Mouse (Mus musculus) heart, postnatal 36 days (tissue): ENCODE results near the gene Tmed10. TPM values are rescaled to one million over a fixed set of nuclear protein-coding genes. Genes with fewer than 3 reads are reported as not detected.

Experiments used
- DNase-seq, 2 experiments: peaks; one replicate each; pipeline ENCODE4 v3.0.0; 2021 to 2022
- intact Hi-C: fragments of 180-260 bp; cut with DNase I; formaldehyde crosslinking; loops from one replicate; pipeline ENCODE4 v1.15.1; 2025
- total RNA-seq, 2 experiments: library from RNA; stranded (reverse); gene quantifications; 2 replicates each; pipeline ENCODE4 v1.2.3; 2021

Gene Tmed10
- total RNA-seq, 2 experiments from 2014 or later, result 158 to 175 TPM

DNA sequence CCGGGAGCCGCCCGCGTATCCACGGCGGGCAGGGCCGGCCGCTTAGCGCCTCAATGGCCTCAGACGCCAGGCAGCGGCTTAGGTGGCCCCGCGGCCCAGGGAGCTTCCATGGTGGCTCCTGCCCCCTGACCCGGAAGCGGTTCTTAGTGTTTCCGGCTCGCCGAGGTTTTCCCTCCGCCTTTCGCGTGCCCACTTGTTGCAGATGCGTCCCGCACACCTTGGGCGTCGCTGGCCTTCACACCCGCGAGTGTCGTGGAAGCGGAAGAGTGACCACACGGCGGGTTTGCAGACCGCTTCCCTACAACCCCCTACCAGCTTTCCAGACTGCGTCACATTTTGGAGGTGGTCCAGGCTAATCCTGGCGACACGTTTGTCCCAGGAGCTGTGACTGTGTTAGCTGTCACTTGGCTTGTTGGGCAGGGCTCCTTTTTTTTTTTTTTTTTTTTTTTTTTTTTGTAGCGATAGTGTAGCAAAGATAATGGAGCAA is 35.4 kb downstream of the Tmed10 start, which contains the start of gene Nek9:
Gene Nek9 (minus strand): TSS at position 120 of the 487 bp plus-strand sequence.
- intact Hi-C loops, result no loop called here
- DNase-seq, result peak; percentile 95 to 96

DNA sequence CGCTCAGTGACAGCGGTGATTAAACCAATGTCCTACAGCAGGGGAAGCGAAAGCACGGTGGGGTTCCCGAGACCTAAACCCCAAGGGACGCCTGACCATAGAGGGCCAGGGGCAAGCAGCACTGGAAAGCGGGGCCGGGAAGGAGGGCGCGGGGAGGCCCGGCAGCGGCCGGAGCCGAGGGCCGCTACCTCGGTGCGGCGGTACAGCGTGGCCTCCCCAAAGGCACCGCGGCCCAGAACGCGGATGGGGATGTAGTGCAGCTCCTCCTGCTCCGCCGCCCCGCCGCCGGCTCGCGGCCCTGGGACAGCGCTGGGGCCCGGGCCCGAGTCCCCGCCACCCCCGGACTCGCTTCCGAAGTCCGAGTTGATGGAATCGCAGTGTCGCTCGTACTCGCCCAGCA is 35.8 kb downstream of the Tmed10 start:
- no peak for DNase-seq
- intact Hi-C loops, result no loop called here

DNA sequence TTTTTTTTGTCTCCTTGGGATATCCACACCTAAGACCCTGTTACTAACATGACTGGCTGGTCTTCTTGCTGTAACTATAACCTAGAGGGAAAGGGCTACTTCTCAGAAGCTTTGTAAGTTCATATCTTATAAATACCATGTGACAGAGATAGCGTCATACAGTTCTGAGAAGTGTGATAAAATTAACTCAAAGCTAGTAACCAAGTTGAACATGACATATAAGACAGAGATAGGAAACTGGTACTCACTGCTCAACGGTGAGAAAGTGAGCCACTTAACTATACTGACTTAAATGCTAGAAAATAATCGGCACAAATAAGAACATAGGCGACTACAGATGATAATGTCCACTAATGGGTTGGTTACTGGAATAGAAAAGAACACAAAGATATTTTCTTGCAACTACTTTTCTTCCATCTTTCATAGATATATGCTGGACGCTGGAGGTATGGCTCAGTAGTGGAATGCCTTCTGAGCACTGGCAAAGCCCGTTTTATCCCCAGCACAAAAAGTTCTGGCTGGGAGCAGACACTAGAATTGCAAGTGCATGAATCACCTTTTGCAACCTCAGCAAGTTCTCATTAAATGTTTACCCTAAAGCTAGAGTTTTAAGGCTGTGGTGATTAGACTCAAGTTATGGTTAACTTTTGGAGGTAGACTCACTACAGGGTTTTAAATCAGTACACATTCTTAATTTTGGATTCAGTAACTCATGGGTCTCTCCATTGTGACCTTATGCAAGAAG is 36.9 kb downstream of the Tmed10 start:
- intact Hi-C loops, result no loop called here
- no peak for DNase-seq

DNA sequence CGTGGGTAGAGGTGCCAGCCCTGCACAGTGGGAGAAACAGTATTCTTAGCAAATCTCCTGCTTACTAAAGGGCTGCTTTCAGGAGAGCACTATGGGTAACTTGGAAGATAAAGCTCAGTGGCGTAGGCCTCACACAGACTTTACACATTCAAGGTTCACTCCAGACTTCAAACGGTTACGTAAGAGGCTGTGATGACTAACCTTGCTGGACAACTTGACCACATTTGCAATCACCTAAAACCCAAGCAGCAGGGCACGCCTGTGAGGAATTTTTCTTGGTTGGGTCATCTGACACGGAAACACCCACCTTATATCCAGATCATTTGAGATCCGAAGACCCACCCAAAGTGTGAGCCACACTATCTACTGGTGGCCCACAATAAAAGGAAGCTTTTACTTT is 44.5 kb downstream of the Tmed10 start:
- no peak for DNase-seq
- intact Hi-C loops, result no loop called here

DNA sequence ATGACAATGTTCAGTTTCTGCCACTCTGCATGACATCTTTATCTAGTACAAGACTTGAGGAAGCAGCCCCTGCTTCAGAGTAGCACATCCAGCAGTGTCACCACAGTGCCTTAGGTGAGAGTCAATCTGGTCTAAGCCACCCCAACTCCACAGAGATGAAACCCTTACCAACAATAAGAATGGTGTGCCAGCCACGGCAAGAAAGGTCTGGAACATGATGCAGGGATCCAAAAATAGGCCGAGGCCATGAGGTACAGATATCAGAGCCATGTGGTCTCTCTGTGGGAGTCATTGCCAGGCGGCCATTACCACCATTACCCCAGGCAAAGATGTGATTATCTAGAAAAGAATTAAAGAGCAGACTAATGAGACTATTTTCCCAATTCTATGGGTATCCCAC is 66.0 kb downstream of the Tmed10 start:
- no peak for DNase-seq

DNA sequence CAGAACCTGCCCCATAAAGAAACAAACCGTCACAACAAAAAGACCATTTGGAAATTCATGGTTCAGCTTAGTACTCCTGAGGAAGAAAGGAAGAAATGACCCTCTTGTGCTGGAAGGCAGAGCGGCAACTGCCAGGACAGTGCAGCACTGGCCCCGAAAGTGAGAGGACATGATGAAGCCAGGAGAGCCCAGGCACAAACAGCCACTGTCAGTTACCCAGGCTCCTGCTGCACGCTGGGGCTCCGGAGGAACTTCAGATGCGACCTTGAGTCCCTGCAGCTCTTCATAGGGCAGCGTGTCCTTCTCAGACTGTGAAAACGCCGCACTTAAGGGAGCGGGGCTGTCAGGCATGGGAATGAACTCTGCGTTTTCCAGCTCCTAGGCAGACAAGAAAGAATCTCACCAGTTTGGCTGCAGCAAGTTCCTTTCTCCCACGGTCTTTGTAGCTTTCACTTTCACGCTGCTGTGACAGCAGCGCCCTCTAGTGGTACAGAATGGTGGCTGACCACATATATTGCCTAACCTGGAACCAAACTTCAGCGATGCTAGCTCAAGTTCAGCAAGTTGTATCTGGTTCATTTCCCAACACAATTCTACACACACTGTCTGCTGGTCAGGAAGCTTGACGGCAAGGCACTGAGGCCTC is 69.3 kb downstream of the Tmed10 start:
- DNase-seq, result peak; percentile 88
- intact Hi-C loops, result loop anchor here (1.0 kb wide), 3 partner anchors 136 to 213 kb away; no protein-coding TSS in a partner anchor

More for the DNA sequence above, 66.0 kb downstream of the Tmed10 start:
- intact Hi-C loops, result no loop called here

DNA sequence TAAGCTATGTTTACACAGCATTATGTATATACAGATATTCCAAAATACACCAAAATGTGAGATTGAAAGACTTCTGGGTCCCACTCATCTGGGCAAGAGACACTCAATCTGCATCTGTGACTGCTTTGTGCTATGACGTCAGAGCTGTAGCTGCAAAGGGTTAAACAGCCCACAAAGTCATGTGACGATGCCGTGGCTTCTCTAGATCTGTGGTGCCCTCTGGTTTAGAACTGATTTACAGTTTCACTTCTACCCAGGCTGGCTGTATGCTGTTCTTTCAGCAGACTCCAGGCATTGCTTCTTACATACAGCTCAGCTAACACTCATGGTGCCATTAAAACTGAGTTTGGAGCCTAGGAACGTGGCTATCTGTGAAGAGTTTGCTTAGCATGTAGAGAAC is 69.9 kb downstream of the Tmed10 start:
- intact Hi-C loops, result loop anchor here (1.0 kb wide), 3 partner anchors 135 to 212 kb away; no protein-coding TSS in a partner anchor
- no peak for DNase-seq

DNA sequence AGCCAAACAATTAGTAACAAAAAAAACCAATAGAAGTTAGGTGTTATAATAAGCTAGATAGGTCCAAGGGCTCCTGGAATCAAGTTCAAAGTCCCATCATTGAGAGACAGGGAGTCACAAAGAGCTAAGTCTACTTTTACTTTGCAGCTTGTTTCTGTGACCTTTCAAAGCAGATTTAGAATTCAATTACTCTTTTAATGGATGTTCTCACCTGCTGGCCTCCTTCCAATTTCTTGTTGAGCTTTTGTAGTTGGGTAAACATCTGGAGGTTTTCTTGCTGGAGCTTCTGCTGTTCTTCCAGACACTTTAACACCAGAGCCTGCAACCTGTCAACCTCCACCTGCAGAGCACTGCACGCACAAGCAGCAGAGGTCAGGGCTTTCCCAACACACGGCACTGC is 71.4 kb downstream of the Tmed10 start:
- DNase-seq, result no peak
- intact Hi-C loops, result no loop called here

DNA sequence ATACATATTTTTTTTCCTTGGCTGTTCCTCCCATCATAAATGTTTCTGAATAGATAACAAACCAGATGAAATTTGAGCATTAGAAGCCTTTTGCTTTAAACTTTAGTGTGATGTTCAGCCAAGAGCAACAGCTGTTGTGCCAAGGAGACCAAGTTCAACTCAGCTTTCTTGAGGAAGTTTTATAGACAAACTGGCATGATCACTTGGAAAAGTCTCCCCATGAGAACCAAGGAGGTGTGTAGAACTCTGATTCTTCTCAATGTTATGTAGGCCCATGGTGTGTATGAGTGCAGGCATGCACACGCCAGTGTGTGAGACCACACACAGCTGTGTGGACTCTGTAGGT is 75.8 kb downstream of the Tmed10 start:
- intact Hi-C loops, result no loop called here
- no peak for DNase-seq

DNA sequence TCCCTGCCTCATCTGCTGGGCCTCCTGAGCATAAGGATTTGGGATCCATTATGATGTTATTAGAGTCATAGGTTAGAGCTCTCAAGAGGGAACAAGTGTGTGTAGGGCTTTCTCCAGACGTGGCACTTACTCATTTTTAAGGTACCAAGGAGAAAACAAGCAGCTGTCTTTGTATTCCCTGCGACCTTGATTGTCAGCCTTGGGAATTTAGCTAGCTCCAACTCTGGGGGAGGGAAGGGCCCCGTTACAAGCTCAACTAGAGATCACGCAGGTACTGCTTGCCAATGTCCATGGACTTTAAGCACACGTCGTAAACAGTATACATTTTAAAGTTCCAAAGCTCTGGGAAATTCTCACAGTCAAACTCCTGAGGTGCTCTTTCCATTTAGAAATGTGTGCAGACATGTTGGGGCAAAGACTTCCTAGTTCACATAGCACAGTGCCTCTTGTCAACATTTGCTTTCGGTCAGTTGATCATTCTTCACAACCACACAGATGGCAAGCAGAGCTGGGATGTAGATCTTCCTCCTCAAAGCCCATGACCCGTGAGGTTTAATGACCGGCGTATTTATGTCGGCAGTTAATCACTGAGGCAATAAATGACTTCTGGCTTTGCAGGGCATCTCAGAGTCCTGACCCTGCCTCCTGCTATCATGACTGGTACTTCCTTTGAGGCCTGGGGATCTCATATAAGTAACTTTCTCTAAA is 76.4 kb downstream of the Tmed10 start:
- intact Hi-C loops, result no loop called here
- no peak for DNase-seq

DNA sequence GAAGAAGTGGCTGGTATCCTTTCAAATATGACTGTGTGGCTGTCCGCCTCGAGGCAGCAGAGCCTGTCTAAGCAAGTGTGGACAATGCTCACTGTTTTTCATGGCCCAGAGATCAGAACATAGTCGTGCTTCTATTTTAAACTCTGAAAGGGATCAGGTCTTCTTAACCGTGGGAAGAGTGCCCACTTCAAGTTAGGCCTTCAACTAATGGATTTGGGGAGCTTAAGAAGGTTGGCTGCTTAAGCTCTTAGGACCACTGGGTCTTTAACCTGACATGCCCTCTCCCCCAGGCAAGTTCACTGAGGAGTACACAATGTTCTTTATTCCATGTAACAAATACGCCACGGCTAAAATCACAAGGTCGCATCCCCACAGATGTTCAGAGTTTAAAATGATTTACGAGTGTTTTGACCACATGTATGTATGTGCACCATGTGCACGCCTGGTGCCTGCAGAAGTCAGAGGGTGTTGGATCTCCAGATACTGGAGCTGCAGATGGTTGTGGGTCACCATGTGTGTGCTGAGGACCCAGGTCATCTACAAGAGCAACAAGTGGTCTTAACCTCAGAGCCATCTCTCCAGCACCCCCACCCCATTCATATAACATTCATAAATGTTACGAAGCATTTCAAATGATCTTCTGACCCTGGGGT is 77.2 kb downstream of the Tmed10 start:
- no peak for DNase-seq
- intact Hi-C loops, result no loop called here

DNA sequence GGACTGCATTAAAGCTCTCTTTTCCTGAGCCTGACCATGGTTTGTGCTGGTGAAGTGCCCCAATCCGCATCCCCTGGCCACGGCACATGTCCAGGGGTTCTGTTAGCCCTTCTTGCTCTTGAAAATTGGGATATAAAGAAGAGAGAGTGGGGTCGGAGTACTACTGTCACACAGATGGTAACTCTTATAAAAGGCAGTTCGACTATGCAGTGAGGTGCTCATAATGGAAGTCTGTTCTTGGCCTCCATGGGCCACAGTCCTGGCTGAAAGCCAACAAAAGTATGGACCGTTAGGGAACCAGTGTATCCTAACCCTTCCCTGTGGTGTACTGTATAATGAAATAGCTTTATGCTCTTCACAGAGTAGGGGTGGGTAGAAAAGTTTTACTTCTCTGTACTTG is 77.7 kb downstream of the Tmed10 start:
- intact Hi-C loops, result no loop called here
- DNase-seq, result no peak

DNA sequence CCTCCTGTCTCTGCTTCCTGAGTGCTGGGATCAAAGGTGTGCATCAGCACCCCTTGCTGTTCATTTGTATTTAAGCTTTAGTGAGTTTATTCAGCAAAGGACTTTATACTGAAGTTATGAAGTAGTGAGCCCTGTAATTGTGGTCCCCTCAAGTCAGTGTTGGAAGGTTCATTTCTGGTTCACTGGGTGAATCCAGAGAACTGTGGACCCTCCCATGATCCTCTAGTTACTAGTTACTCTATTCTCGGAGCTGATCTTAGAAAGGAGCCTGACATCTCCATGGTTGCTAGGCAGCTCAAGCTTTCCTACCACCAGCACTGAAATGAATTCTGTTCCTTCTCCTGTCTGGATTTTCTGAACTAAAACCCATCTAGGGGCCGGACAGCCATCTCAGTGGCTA is 79.1 kb downstream of the Tmed10 start:
- intact Hi-C loops, result no loop called here

DNA sequence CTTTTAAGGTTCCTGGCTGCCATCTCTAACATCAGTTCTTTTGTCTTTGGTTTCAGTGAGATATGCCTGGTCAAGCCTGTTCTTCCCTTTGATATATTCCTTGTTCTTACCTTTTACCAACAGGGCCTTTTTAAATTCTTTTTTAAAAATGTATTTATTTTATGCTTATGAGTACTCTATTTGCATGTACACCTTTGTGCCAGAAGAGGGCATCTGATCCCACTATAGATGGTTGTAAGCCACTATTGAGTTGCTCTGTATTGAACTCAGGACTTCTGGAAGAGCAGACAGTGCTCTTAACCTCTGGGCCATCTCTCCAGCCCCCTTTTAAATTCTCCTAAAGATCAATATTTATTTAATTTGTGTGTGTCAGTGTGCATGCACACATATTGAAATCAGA is 81.7 kb downstream of the Tmed10 start:
- intact Hi-C loops, result no loop called here
- no peak for DNase-seq

More for the DNA sequence above, 79.1 kb downstream of the Tmed10 start:
- no peak for DNase-seq

DNA sequence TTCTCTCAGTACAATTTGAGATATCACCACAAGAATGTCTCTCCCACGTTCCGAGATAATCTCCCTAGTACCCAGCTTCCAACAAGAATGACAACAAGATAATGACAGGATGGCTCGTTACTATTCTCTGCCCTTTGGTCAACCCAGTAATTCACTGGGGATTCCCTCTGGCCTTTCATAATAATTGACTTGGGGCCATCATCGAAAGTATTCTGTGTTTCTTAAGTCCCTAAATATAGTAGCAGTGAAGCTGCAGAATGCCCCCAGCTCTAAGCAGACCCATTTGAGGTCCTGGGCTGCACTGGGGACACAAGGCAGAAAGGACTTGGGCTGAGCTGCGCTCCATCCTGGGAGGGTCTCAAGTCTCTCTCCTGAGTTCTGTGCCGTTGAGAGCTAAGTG is 82.4 kb downstream of the Tmed10 start:
- no peak for DNase-seq
- intact Hi-C loops, result no loop called here

DNA sequence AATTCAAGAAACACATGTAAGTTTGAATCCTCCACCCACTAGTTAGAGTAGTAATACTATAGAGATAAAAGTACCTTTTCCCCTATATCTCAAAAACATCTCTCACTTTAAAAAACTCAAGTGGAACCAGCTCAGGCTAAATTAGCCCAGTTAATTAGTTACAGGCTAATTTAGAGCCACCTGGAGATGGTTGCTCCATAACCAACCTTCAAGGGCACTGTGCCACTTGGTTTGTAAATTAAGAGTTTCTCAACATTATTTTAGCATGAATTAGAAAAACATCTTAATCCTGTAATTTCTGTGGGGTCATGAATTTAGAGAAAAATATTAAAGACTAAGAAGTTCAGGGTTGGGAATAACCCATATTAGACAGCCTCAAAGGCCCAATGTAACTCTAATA is 83.1 kb downstream of the Tmed10 start:
- no peak for DNase-seq
- intact Hi-C loops, result no loop called here

DNA sequence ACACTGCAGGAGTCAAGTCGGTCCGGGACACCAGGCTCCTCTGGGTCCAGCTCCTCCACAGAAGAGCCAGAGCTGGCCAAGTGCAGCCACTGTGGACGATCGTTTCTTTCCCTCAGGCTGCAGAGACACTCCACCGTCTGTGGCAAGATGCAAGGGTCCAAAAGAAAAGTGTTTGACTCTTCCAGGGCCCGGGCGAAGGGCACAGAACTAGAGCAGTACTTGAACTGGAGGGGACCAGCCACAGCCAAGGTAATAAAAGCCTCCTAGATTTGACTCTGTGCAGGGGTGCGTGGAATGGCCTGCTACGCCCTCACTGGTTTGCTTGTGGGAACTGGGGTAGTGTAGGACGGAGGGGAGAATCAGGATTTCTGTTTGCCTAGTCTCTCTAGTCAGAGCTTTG is 84.0 kb downstream of the Tmed10 start:
- no peak for DNase-seq
- intact Hi-C loops, result no loop called here
